Mouse (Mus musculus) splenic B cell, adult 2 months (primary cell): ENCODE results near the gene Isg20l2.

Experiments
- DNase-seq: peaks from one replicate; pipeline ENCODE4 v3.0.0-alpha.2; 2011; ENCODE audit warnings: low read depth, low spot score
- H3K27me3 ChIP-seq: 2 replicates; pipeline ENCODE4 v1.6.1; 2012; ENCODE audit warnings: mild to moderate bottlenecking, low read length, moderate library complexity, mixed read lengths; ENCODE audit not compliant: control insufficient read depth, poor library complexity, insufficient read depth, severe bottlenecking
- H3K36me3 ChIP-seq: 2 replicates; pipeline ENCODE4 v1.6.1; 2012; ENCODE audit warnings: mild to moderate bottlenecking, low read length, moderate library complexity, mixed read lengths; ENCODE audit not compliant: control insufficient read depth, poor library complexity, insufficient read depth, severe bottlenecking

The Isg20l2 gene

GRCm38 (mm10) chr3:87905880-87906485, 24.1 kb upstream of the Isg20l2 start, which contains the start of gene Hdgf:
Hdgf (plus strand) TSS chr3:87906321.
- DNase-seq: peak; percentile 95
- no peaks in the 10 kb centered on the region for H3K36me3 ChIP-seq
- H3K27me3 ChIP-seq: no peaks in the 10 kb centered on the region

GRCm38 (mm10) chr3:87906601-87906980, 23.5 kb upstream of the Isg20l2 start:
- DNase-seq: peak; percentile 41

GRCm38 (mm10) chr3:87906981-87907857, 22.9 kb upstream of the Isg20l2 start:
- DNase-seq: peak; percentile 23
- Histone ChIP-seq H3K27me3 (no peaks in the 10 kb centered on the region), H3K36me3 (no peaks in the 10 kb centered on the region)

More at GRCm38 (mm10) chr3:87906601-87906980, 23.5 kb upstream of the Isg20l2 start:
- Histone ChIP-seq H3K27me3 (no peaks in the 10 kb centered on the region), H3K36me3 (no peaks in the 10 kb centered on the region)

GRCm38 (mm10) chr3:87907906-87908305, 22.2 kb upstream of the Isg20l2 start:
- no peaks in the 10 kb centered on the region for H3K36me3 ChIP-seq
- DNase-seq: no peak
- no peaks in the 10 kb centered on the region for H3K27me3 ChIP-seq

- Histone ChIP-seq H3K36me3 (peaks cover 11% of the 10 kb centered on the region), H3K27me3 (no peaks in the 10 kb centered on the region)
- DNase-seq: no peak
Measured at GRCm38 (mm10) chr3:87909381-87909780, 20.7 kb upstream of the Isg20l2 start.

GRCm38 (mm10) chr3:87909874-87910273, 20.2 kb upstream of the Isg20l2 start:
- DNase-seq: no peak
- Histone ChIP-seq H3K27me3 (no peaks in the 10 kb centered on the region), H3K36me3 (peaks cover 13% of the 10 kb centered on the region)

- DNase-seq: peak; percentile 50
- Histone ChIP-seq H3K27me3 (no peaks in the 10 kb centered on the region), H3K36me3 (peaks cover 17% of the 10 kb centered on the region)
Measured at GRCm38 (mm10) chr3:87910573-87911141, 19.5 kb upstream of the Isg20l2 start.

- no peak for DNase-seq
- H3K27me3 ChIP-seq: no peaks in the 10 kb centered on the region
- H3K36me3 ChIP-seq: peaks cover 20% of the 10 kb centered on the region
Measured at GRCm38 (mm10) chr3:87913491-87913890, 16.6 kb upstream of the Isg20l2 start.

- Histone ChIP-seq H3K27me3 (no peaks in the 10 kb centered on the region), H3K36me3 (peaks cover 20% of the 10 kb centered on the region)
- no peak for DNase-seq
Measured at GRCm38 (mm10) chr3:87913891-87914290, 16.2 kb upstream of the Isg20l2 start.

GRCm38 (mm10) chr3:87916990-87917389, 13.1 kb upstream of the Isg20l2 start:
- H3K27me3 ChIP-seq: no peaks in the 10 kb centered on the region
- H3K36me3 ChIP-seq: peaks cover 20% of the 10 kb centered on the region
- no peak for DNase-seq

- no peak for DNase-seq
- H3K36me3 ChIP-seq: peaks cover 16% of the 10 kb centered on the region
- H3K27me3 ChIP-seq: no peaks in the 10 kb centered on the region
Measured at GRCm38 (mm10) chr3:87918551-87918950, 11.6 kb upstream of the Isg20l2 start.

GRCm38 (mm10) chr3:87919336-87920108, 10.6 kb upstream of the Isg20l2 start, which contains the start of gene Mrpl24:
Mrpl24 (plus strand) TSS chr3:87919506.
- Histone ChIP-seq H3K36me3 (peaks cover 8% of the 10 kb centered on the region; the same call in 1 of the 2 replicates), H3K27me3 (no peaks in the 10 kb centered on the region)
- peak; percentile 84 for DNase-seq

GRCm38 (mm10) chr3:87920270-87920943, 9.7 kb upstream of the Isg20l2 start:
- no peaks in the 10 kb centered on the region for H3K27me3 ChIP-seq
- no peak for DNase-seq
- peaks cover 8% of the 10 kb centered on the region; the same call in 1 of the 2 replicates for H3K36me3 ChIP-seq

GRCm38 (mm10) chr3:87924996-87925395, 5.1 kb upstream of the Isg20l2 start:
- DNase-seq: no peak
- H3K36me3 ChIP-seq: peaks cover 5% of the 10 kb centered on the region; the same call in 1 of the 2 replicates
- H3K27me3 ChIP-seq: no peaks in the 10 kb centered on the region
